Mouse (Mus musculus) frontal cortex, postnatal 14 days (tissue): ENCODE measurements around the gene Ly6g5b.

Experiments used
- DNase-seq, 2 experiments: peaks; one replicate each; pipeline ENCODE4 v3.0.0; 2022; ENCODE audit warnings: low spot score in 2 of 2

Gene Ly6g5b

GRCm38 (mm10) chr17:35080248-35080647 is 35.0 kb downstream of the Ly6g5b start:
- DNase-seq, result no peak

GRCm38 (mm10) chr17:35079778-35080177 is 35.5 kb downstream of the Ly6g5b start:
- no peak for DNase-seq

- no peak for DNase-seq
These were observed 37.4 kb downstream of the Ly6g5b start, which contains the start of gene Ly6g6d for GRCm38 (mm10) chr17:35077786-35078233. Ly6g6d (minus strand) TSS chr17:35078065.

GRCm38 (mm10) chr17:35077285-35077684 is 37.9 kb downstream of the Ly6g5b start:
- no peak for DNase-seq

GRCm38 (mm10) chr17:35076507-35077176 is 38.6 kb downstream of the Ly6g5b start, which contains the start of gene Ly6g6e:
Ly6g6e (plus strand) TSS chr17:35076902.
- DNase-seq, result no peak

GRCm38 (mm10) chr17:35074097-35074496 is 41.1 kb downstream of the Ly6g5b start:
- DNase-seq, result no peak

- no peak for DNase-seq
These were observed 43.8 kb downstream of the Ly6g5b start for GRCm38 (mm10) chr17:35071454-35071853.

GRCm38 (mm10) chr17:35070556-35071229 is 44.5 kb downstream of the Ly6g5b start:
- DNase-seq, result no peak

- no peak for DNase-seq
These were observed 46.9 kb downstream of the Ly6g5b start for GRCm38 (mm10) chr17:35068213-35068914.

- no peak for DNase-seq
These were observed 49.1 kb downstream of the Ly6g5b start, which contains the start of gene Mpig6b for GRCm38 (mm10) chr17:35066084-35066483. Mpig6b (minus strand) TSS chr17:35066184.

GRCm38 (mm10) chr17:35064951-35065947 is 50.0 kb downstream of the Ly6g5b start, which contains the start of gene Ly6g6c:
Ly6g6c (plus strand) TSS chr17:35065388.
- DNase-seq, result no peak

GRCm38 (mm10) chr17:35064378-35064877 is 50.8 kb downstream of the Ly6g5b start:
- DNase-seq, result no peak
